Mouse (Mus musculus) olfactory bulb, adult 2 months (tissue): ENCODE data around the gene Aldh1l1. TPM values are rescaled to one million over a fixed set of nuclear protein-coding genes. Genes with fewer than 3 reads are reported as not detected.

Source experiments
- H3K27ac ChIP-seq: fragments of 200-500 bp; 2 replicates; pipeline ENCODE4 v1.5.1; 2012; ENCODE audit warnings: low read depth, low read length; ENCODE audit not compliant: insufficient read depth
- H3K4me1 ChIP-seq: fragments of 200-500 bp; 2 replicates; pipeline ENCODE4 v1.6.1; 2012; ENCODE audit warnings: low read length; ENCODE audit not compliant: control insufficient read depth, insufficient read depth
- H3K4me3 ChIP-seq: fragments of 200-500 bp; 2 replicates; pipeline ENCODE4 v1.5.1; 2012; ENCODE audit warnings: mild to moderate bottlenecking, low read depth, low read length, moderate library complexity; ENCODE audit not compliant: insufficient read depth
- CTCF ChIP-seq: fragments of 200-500 bp; IDR thresholded peaks from 2 replicates; pipeline ENCODE4 v1.5.1; 2012; ENCODE audit warnings: low read depth, mild to moderate bottlenecking, low read length, moderate library complexity; ENCODE audit not compliant: insufficient read depth
- POLR2A ChIP-seq: fragments of 200-500 bp; IDR thresholded peaks from 2 replicates; pipeline ENCODE4 v1.6.1; 2012; ENCODE audit warnings: mild to moderate bottlenecking, low read depth, low read length, moderate library complexity; ENCODE audit not compliant: insufficient read depth
- WGBS: fragments of 180-500 bp; shearing (Covaris S2); methylation state at CpG from one replicate; pipeline ENCODE4 v1.1.7; 2018; 5-methylcytosine and 5-hydroxymethylcytosine counted together
- polyA plus RNA-seq: library from polyadenylated mRNA; stranded (reverse); fragments of >200 nt; gene quantifications from 2 replicates; pipeline ENCODE4 v1.2.4, GENCODE M21; 2012; ENCODE audit warnings: low replicate concordance; ENCODE audit not compliant: missing spikeins, insufficient read depth, insufficient read length

Gene Aldh1l1
- polyA plus RNA-seq, 1 experiment: not detected

DNA sequence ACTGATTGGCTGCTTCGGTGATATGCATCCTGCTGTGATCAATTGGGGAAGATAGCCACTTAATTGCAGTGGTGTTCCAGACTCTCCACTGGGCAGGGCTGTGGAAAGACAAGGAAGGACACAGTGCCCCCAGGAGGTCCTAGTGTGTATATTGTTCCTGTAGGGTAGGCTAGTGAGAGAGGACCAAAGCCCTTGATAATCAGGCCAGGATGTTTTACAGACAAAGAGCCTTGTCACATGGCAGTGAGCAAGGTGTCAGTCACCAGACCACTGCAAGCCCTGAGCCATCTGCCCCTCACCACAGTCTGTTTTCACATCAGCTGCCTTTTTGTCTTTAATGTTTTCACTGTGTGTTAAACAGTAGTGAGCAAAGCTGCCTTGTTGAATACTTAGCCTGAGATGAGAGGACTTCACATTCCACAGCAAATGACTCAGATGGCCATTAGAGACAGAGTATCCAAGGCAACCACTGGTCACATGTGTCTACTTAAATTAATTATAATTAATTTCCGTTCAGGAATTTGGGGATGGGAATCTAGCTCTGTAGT lies 75.1 kb downstream of the Aldh1l1 start:
- H3K4me3 ChIP-seq: no peak overlapping the region
- H3K4me1 ChIP-seq: peaks cover 25% of the 10 kb centered on the region
- no peak overlapping the region for H3K27ac ChIP-seq
- TF ChIP-seq CTCF (no peak), POLR2A (no peak)
- 32% methylated on average over 2 of the region's 2 CpGs for WGBS

DNA sequence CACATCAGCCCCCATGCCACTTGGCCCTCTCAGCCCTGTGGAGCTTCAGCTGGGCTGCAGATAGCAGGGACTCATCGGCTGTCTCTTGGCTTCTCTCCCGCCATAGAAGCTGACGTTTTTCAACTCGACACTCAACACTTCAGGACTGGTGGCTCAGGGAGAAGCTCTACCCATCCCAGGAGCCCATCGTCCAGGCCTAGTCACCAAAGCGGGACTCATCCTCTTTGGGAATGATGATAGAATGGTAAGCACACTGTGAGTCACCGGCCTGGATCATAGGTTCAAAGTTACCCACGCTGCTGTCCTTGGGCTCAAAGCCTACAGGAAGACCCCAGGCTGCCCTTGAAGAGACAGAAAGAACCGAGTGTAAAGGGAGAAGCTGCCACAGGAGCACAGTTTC lies 78.0 kb downstream of the Aldh1l1 start:
- Histone ChIP-seq H3K4me1 (peaks cover 28% of the 10 kb centered on the region), H3K27ac (no peak overlapping the region), H3K4me3 (no peak overlapping the region)
- no peak for TF ChIP-seq CTCF
- no peak for TF ChIP-seq POLR2A
- 87% methylated on average over 9 of the region's 9 CpGs for WGBS

DNA sequence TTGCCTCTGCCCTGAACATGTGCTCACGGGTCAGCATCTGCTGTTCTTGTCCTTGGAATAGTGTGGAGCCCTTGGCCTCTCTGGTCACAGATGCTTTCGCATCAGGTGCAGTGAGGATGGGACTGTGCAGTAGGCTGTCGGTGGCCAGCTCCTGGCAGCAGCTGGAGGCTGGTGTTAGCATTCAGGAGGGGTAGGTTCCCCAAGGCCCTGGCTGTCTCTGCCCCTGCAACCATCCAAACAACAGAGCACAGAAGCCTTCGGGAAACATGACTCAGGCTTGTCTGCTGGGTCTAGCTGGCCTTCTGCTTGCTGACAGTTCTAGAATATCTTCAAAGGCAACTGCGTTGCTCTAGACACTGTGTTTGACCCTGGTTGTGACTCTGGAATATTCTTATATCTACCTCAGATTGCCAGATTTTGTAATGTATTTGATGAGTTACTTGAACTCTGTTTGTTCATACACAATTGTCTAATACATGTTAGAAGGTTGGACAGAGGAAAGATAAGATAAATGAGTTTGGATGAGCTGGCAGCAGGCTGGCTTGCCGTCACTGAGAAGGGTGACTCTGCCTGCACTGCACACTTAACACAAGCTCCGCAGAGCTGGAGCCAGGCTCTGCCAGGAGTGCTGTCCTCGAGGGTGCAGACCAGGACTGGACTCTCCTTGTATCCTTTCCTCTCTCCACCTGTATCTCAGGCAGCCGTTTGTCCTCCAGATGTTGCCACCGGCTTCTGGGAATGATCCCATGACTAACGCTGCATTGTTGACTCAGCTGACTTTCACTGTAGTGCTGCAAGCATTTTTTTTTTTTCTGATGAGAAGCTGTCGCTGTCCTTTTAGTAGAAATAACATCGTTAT lies 79.4 kb downstream of the Aldh1l1 start:
- no peak for TF ChIP-seq POLR2A
- no peak for TF ChIP-seq CTCF
- no peak overlapping the region for H3K4me3 ChIP-seq
- H3K4me1 ChIP-seq: peaks cover 24% of the 10 kb centered on the region
- H3K27ac ChIP-seq: peak overlapping the region; percentile 37; the same call in 1 of the 2 replicates
- 45% methylated on average over 13 of the region's 13 CpGs for WGBS

DNA sequence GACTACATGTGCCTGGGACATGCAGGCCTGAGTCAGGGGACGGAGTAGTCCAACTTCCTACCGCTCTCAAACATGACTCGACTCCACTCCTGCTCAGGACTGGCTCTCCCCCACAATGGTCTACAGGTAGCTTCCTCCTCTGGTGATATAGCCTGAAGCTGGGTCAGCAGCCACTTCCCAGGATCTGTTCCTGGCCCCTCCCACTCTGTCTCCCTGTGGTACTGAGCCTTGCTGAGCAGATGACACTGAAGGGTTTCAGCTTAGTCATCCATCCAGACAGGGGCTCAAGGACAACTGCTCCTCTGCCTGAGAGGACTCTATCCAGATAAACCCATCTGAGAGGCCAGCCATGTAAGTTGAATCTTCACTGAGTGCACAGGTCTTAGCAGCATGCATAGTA lies 81.3 kb downstream of the Aldh1l1 start:
- WGBS: 95% methylated on average over 3 of the region's 3 CpGs
- H3K4me3 ChIP-seq: no peak overlapping the region
- TF ChIP-seq POLR2A: no peak
- no peak for TF ChIP-seq CTCF
- H3K27ac ChIP-seq: no peak overlapping the region
- peaks cover 22% of the 10 kb centered on the region for H3K4me1 ChIP-seq

DNA sequence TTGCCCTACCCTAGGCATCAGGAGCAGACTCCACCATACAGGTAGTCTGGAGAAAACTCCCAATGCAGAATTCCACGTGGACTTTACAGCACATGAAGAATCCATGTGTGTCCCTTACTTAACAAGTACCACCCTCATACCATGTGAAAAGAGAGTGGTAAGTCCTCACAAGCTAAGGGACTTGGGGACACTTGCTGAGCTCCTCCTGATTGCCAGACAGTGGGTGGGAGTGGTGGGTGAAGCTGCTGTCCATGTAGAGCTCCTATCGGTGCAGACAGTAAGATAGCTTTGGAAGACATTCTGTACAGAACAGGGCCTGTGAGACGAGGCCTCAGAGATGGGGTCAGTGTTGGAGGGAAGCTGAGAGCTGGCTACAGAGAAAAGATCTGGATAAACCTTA lies 81.7 kb downstream of the Aldh1l1 start:
- TF ChIP-seq CTCF: no peak
- no peak for TF ChIP-seq POLR2A
- H3K27ac ChIP-seq: no peak overlapping the region
- no peak overlapping the region for H3K4me3 ChIP-seq
- 83% methylated on average over 3 of the region's 3 CpGs for WGBS
- H3K4me1 ChIP-seq: peaks cover 22% of the 10 kb centered on the region

DNA sequence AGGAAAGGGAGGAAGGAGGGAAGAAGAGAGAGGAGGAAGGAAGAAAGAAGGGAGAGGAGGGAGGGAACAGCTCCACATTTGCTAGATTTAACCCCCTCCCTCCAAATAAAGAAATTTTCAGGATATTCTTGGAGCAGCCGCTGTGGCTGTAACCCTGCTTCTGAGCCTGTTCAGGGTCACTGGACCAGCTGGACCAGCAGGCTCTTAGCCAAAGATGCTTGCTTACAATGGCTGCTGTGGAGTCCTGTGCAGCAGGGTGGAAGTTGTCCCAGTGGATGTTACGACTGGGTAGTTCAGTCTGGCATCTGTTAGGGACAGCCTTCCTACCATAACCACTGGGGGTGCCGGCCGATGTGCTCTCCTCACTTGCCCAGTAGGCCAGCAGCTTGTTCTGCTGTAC lies 82.5 kb downstream of the Aldh1l1 start:
- Histone ChIP-seq H3K4me1 (peaks cover 22% of the 10 kb centered on the region), H3K27ac (no peak overlapping the region), H3K4me3 (no peak overlapping the region)
- TF ChIP-seq CTCF (no peak), POLR2A (no peak)
- 70% methylated on average over 4 of the region's 4 CpGs for WGBS

DNA sequence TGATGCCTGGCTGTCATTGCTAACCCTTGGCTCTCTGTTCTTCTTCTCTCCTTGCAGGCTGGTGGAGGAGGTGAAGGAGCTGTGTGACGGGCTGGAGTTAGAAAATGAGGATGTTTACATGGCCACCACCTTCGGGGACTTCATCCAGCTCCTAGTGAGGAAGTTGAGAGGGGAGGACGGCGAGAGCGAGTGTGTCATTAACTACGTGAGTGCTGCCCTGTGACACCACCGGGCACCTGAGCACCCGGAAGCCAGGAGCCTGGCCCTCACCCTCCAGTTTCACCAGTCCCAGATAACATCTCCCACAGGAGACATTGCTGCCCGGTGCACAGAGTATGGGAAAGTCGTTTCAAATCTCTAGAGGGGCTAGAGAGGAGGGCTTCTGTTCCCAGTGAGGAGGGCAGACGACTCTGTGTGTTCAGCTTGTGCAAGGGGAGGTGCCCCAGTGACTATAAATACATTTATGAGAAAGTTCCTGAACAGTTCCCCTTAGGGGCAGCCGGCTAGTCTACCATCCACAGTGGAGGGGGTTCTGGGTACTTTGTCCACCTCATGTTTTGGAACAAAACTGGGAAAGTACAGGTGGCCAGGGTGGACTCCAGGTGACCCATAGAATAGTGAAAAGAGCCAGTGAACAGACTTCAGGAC lies 83.6 kb downstream of the Aldh1l1 start:
- no peak overlapping the region for H3K27ac ChIP-seq
- 83% methylated on average over 12 of the region's 12 CpGs for WGBS
- TF ChIP-seq POLR2A (no peak), CTCF (no peak)
- no peak overlapping the region for H3K4me3 ChIP-seq
- peaks cover 14% of the 10 kb centered on the region for H3K4me1 ChIP-seq

DNA sequence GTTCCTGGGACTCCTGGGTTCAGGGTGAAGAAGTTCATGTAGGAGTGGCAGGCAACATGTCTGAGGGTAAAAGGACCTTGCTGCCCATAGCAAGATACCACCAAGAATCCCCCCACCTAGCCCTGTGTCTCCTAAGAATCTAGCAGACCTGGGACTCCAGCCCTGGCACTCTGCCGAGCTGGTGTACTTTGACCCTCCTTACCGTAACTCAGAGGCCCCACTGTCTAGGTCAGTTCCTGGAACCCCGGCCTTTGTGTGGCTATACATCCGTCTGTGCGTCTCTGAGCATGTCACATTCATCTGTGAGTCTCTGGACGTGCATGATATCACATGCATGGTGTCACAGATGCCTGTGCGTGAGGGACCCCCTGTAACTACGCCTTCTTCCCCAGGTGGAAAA lies 84.2 kb downstream of the Aldh1l1 start:
- 88% methylated on average over 8 of the region's 8 CpGs for WGBS
- peaks cover 11% of the 10 kb centered on the region for H3K4me1 ChIP-seq
- no peak overlapping the region for H3K27ac ChIP-seq
- H3K4me3 ChIP-seq: no peak overlapping the region
- no peak for TF ChIP-seq CTCF
- TF ChIP-seq POLR2A: no peak

DNA sequence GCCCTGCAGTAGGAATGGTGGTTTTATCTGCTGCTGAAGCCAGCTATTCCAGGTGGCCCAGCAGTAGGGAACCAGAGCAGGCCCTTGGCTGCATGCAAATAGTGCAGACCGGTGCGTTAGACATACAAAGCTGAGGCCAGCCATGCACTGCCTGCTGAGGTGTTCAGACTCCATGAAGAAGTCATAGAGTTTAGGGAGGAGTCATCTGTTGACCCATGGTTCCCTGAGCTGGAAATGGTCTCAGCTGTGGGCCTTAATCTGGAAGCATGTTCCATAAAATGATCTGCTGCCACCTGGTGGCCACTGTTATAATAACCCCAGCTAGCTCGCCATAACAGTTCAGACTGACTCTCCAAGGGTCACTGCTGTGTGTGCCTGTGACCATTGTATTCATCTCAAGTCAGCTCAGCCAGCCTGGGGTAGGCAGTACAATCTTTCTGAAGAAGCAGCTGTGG lies 89.1 kb downstream of the Aldh1l1 start:
- H3K27ac ChIP-seq: no peak overlapping the region
- TF ChIP-seq POLR2A: no peak
- TF ChIP-seq CTCF: no peak
- H3K4me1 ChIP-seq: no peaks in the 10 kb centered on the region
- WGBS: 42% methylated on average over 3 of the region's 3 CpGs
- no peak overlapping the region for H3K4me3 ChIP-seq
